Mouse (Mus musculus) myocyte (in vitro differentiated cells): ENCODE data around the gene Abcc10.

Experiments
- E2F4 ChIP-seq: IDR thresholded peaks from one replicate; pipeline ENCODE4 v1.6.1; 2011; ENCODE audit warnings: mild to moderate bottlenecking, control low read depth, moderate library complexity; ENCODE audit not compliant: insufficient read depth
- MAX ChIP-seq: IDR thresholded peaks from one replicate; pipeline ENCODE4 v1.6.1; 2011; ENCODE audit warnings: low read depth, mild to moderate bottlenecking, control low read depth
- POLR2A ChIP-seq: IDR thresholded peaks from one replicate; pipeline ENCODE4 v1.6.1; 2011; ENCODE audit warnings: low read depth, mild to moderate bottlenecking, control low read depth, moderate library complexity; ENCODE audit not compliant: insufficient read length
- POLR2AphosphoS2 ChIP-seq: IDR thresholded peaks from one replicate; pipeline ENCODE4 v1.6.1; 2011; ENCODE audit warnings: low read depth, control low read depth; ENCODE audit not compliant: insufficient read length
- TCF12 ChIP-seq: IDR thresholded peaks from one replicate; pipeline ENCODE4 v1.6.1; 2011; ENCODE audit warnings: mild to moderate bottlenecking, control low read depth; ENCODE audit not compliant: poor library complexity, insufficient read depth, severe bottlenecking
- TCF3 ChIP-seq: IDR thresholded peaks from one replicate; pipeline ENCODE4 v1.6.1; 2011; ENCODE audit warnings: low read depth, control low read depth; ENCODE audit not compliant: insufficient read length
- USF1 ChIP-seq: IDR thresholded peaks from one replicate; pipeline ENCODE4 v1.6.1; 2011; ENCODE audit warnings: low read depth, mild to moderate bottlenecking, control low read depth, moderate library complexity

GRCm38 (mm10) chr17:46287678-46288095, 40.5 kb downstream of the Abcc10 start:
- TF ChIP-seq POLR2A = no peak
- no peak for TF ChIP-seq MAX
- no peak for TF ChIP-seq POLR2AphosphoS2
- no peak for TF ChIP-seq TCF12
- no peak for TF ChIP-seq TCF3
- TF ChIP-seq USF1 = no peak
- TF ChIP-seq E2F4 = no peak
